ENCODE assay signal across 13 mouse cellular contexts in the genomic region with DNA sequence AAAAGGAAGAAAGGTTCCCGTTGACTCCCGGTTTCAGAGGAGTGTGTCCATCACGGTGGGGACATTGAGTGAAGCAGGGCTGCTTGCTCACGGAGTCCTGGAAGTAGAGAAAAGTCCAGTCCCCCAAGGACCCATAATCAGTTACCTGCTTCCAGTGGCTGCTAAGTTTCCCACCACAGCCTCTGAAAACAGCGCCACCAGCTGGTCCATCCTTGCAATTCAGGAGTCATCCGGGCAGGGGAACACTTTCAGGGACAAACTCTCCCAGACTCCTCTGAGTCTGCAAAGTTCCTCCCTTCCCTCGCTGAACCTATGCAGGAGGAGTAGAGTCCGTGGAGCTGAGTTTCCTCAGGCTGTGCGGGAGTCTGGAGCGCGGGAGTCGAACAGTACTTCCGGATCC. TPM values are rescaled to one million over a fixed set of nuclear protein-coding genes. Genes with fewer than 3 reads are reported as not detected.
A peak's percentile ranks its signal among the peaks of the same experiment; 100 is the strongest.
DNase-seq lines count a peak whose midpoint lies in the region; ATAC-seq and TF ChIP-seq lines count a peak whose summit lies in the region.
"Had no signal": no experiment of that assay in that cellular context is flagged by ENCODE, and none has a peak within 500 bp of the region (broad histone marks: within the 10 kb centered on the region; RNA-seq: fewer than 3 reads in every experiment).

No protein-coding gene starts in this region.

- H3K9ac ChIP-seq in lung, postnatal 0 days (replicated peaks; ENCODE audit: low read depth) = no peak overlapping the region
- H3K9ac ChIP-seq in limb, embryonic 11.5 days (ENCODE audit: low read length) = no peak overlapping the region
- no peak overlapping the region for H3K9ac ChIP-seq in neural tube, embryonic 15.5 days (replicated peaks)
- H3K9ac ChIP-seq: kidney, embryonic 15.5 days had no signal

- peaks cover 4% of the 10 kb centered on the region; the same call in 1 of the 2 replicates for H3K4me1 ChIP-seq in lung, postnatal 0 days (ENCODE audit: insufficient read depth, low read depth, low read length)
- H3K4me1 ChIP-seq in limb, embryonic 11.5 days (ENCODE audit: control insufficient read depth, insufficient read depth, low read length) = 0 out of 2 replicates have a peak, but pooled peaks cover 2% of the 10 kb centered on the region
- H3K4me1 ChIP-seq in neural tube, embryonic 15.5 days = peaks cover 9% of the 10 kb centered on the region; the same call in 1 of the 2 replicates

- peak; percentile 22 for DNase-seq in heart, postnatal 4 days
- DNase-seq in heart, postnatal 25 days (ENCODE audit: low spot score) = no peak
- DNase-seq in lung, postnatal 0 days (ENCODE audit: low spot score) = no peak
- DNase-seq in lung, postnatal 25 days (ENCODE audit: low spot score) = no peak
- no peak for DNase-seq in brain, embryonic 14.5 days (ENCODE audit: low read depth)
- peak; percentile 73 for DNase-seq in limb, embryonic 11.5 days (ENCODE audit: low spot score)
- DNase-seq: adrenal gland, postnatal 25 days; cerebellum, adult 2 months had no signal

- H3K27ac ChIP-seq in lung, postnatal 0 days (ENCODE audit: low read length) = no peak overlapping the region
- H3K27ac ChIP-seq in limb, embryonic 11.5 days (replicated peaks; ENCODE audit: low read depth, low read length) = no peak overlapping the region
- no peak overlapping the region for H3K27ac ChIP-seq in neural tube, embryonic 15.5 days (replicated peaks)
- H3K27ac ChIP-seq: kidney, embryonic 15.5 days had no signal

- no peak for TF ChIP-seq POLR2A in brain, embryonic 14.5 days (IDR thresholded peaks at IDR 0.05; ENCODE audit: borderline replicate concordance, extremely low read depth, insufficient read depth, insufficient read length, poor library complexity, severe bottlenecking)

- TF ChIP-seq EP300 in lung, postnatal 0 days (IDR thresholded peaks at IDR 0.05) = no peak

- H3K36me3 ChIP-seq in lung, postnatal 0 days (ENCODE audit: insufficient read depth, low read length) = no peaks in the 10 kb centered on the region
- no peaks in the 10 kb centered on the region for H3K36me3 ChIP-seq in limb, embryonic 11.5 days (ENCODE audit: control insufficient read depth, insufficient read depth, low read length)
- no peaks in the 10 kb centered on the region for H3K36me3 ChIP-seq in neural tube, embryonic 15.5 days
- H3K36me3 ChIP-seq: kidney, embryonic 15.5 days had no signal

- intact Hi-C loops in heart, postnatal 25 days (cut with DNase I) = loop anchor here (5.0 kb wide), 3 partner anchors 98 to 437 kb away; no protein-coding TSS in a partner anchor

- H3K4me3 ChIP-seq in lung, postnatal 0 days (ENCODE audit: low read depth, low read length) = no peak overlapping the region
- H3K4me3 ChIP-seq in limb, embryonic 11.5 days (ENCODE audit: low read depth, low read length) = no peak overlapping the region
- H3K4me3 ChIP-seq in neural tube, embryonic 15.5 days (replicated peaks) = no peak overlapping the region
- H3K4me3 ChIP-seq: kidney, embryonic 15.5 days had no signal

- ATAC-seq in lung, postnatal 0 days = no peak
- ATAC-seq in limb, embryonic 11.5 days (ENCODE audit: insufficient number of reproducible peaks, low FRiP score, low TSS enrichment, low read depth) = no peak
- ATAC-seq in neural tube, embryonic 15.5 days (ENCODE audit: low FRiP score) = no peak

- no peak overlapping the region for H3K4me2 ChIP-seq in lung, postnatal 0 days (replicated peaks; ENCODE audit: low read depth, low read length)
- no peak overlapping the region for H3K4me2 ChIP-seq in limb, embryonic 11.5 days (ENCODE audit: low read depth, severe bottlenecking)
- no peak overlapping the region for H3K4me2 ChIP-seq in neural tube, embryonic 15.5 days
- H3K4me2 ChIP-seq: kidney, embryonic 15.5 days had no signal

- peak; percentile 56 for TF ChIP-seq CTCF in lung, postnatal 0 days (IDR thresholded peaks at IDR 0.05)
- peak; percentile 31; the same call in 1 of the 2 replicates for TF ChIP-seq CTCF in brain, embryonic 14.5 days (IDR thresholded peaks at IDR 0.05; ENCODE audit: borderline replicate concordance, extremely low read depth, insufficient read depth, insufficient read length)

- no peaks in the 10 kb centered on the region for H3K27me3 ChIP-seq in lung, postnatal 0 days (replicated peaks; ENCODE audit: insufficient read depth, low read length)
- no peaks in the 10 kb centered on the region for H3K27me3 ChIP-seq in limb, embryonic 11.5 days (ENCODE audit: control insufficient read depth, insufficient read depth, low read length)
- H3K27me3 ChIP-seq in neural tube, embryonic 15.5 days (replicated peaks) = no peaks in the 10 kb centered on the region

- WGBS in lung, postnatal 0 days = 37% methylated on average over 13 of the region's 13 CpGs
- WGBS in limb, embryonic 11.5 days = 30% methylated on average over 13 of the region's 13 CpGs
- 43% methylated on average over 13 of the region's 13 CpGs for WGBS in neural tube, embryonic 15.5 days

- H3K9me3 ChIP-seq in lung, postnatal 0 days (ENCODE audit: low read length) = no peaks in the 10 kb centered on the region
- H3K9me3 ChIP-seq in limb, embryonic 11.5 days (ENCODE audit: control insufficient read depth, low read length) = no peaks in the 10 kb centered on the region
- no peaks in the 10 kb centered on the region for H3K9me3 ChIP-seq in neural tube, embryonic 15.5 days (replicated peaks)
- H3K9me3 ChIP-seq: kidney, embryonic 15.5 days had no signal

RNA-seq across cellular contexts. Expression of gene Iqca, which starts 6.7 kb away (rescaled TPM):
- not detected for total RNA-seq in heart, postnatal 4 days (2021)
- total RNA-seq in heart, postnatal 25 days (2021) = not detected
- 4.6 and 5.7 TPM in 2 replicates for polyA plus RNA-seq in lung, postnatal 0 days (2015; fragmentation: Nextera tagmentation; extraction: Ambion mirVana)
- 0.39 and 0.52 TPM in 2 replicates for polyA plus RNA-seq in brain, embryonic 14.5 days (2012; rRNA removed)
- 0.18 and 0.27 TPM in 2 replicates for polyA plus RNA-seq in limb, embryonic 11.5 days (2014; fragmentation: Nextera tagmentation; extraction: Ambion mirVana)
- polyA plus RNA-seq in neural tube, embryonic 15.5 days (2015; fragmentation: Nextera tagmentation; extraction: Ambion mirVana) = 0.42 and 0.52 TPM in 2 replicates
- total RNA-seq: adrenal gland, postnatal 25 days; granulocyte monocyte progenitor cell, adult 5-6 weeks; megakaryocyte, adult 5-6 weeks; MEL had no signal

RNA-seq across cellular contexts. Expression of gene Ackr3, which starts 43.9 kb away (rescaled TPM):
- total RNA-seq in heart, postnatal 4 days (2021) = 10 to 100 TPM; 28.3 to 29.5 TPM
- 10 to 100 TPM; 64.4 to 75.8 TPM for total RNA-seq in heart, postnatal 25 days (2021)
- polyA plus RNA-seq in lung, postnatal 0 days (2015; fragmentation: Nextera tagmentation; extraction: Ambion mirVana) = 38.4 and 54.8 TPM in 2 replicates
- 37.6 and 76.2 TPM in 2 replicates for polyA plus RNA-seq in brain, embryonic 14.5 days (2012; rRNA removed)
- polyA plus RNA-seq in limb, embryonic 11.5 days (2014; fragmentation: Nextera tagmentation; extraction: Ambion mirVana) = 22.5 and 26.0 TPM in 2 replicates
- 7.5 and 7.7 TPM in 2 replicates for polyA plus RNA-seq in neural tube, embryonic 15.5 days (2015; fragmentation: Nextera tagmentation; extraction: Ambion mirVana)
- total RNA-seq: granulocyte monocyte progenitor cell, adult 5-6 weeks; megakaryocyte, adult 5-6 weeks; MEL had no signal

Comparison
In these comparisons a context has a peak if more than half of its experiments do, and no peak if none do; other contexts are left out.
1. DNase-seq: peak in heart, postnatal 4 days (single experiment) and limb, embryonic 11.5 days (single experiment); none in heart, postnatal 25 days (single experiment), lung, postnatal 0 days (single experiment), lung, postnatal 25 days (single experiment) and brain, embryonic 14.5 days (single experiment).